Mouse (Mus musculus) megakaryocyte, embryonic 14.5 days (primary cell): Measurements from ENCODE around the gene Sema6d. TPM values are rescaled to one million over a fixed set of nuclear protein-coding genes. Genes with fewer than 3 reads are reported as not detected.

Source experiments
- H3K27me3 ChIP-seq: replicated peaks from 2 replicates; pipeline ENCODE3; 2012; ENCODE audit warnings: inconsistent platforms
- H3K36me3 ChIP-seq: replicated peaks from 2 replicates; pipeline ENCODE3; 2012; ENCODE audit warnings: low read length, inconsistent platforms, mixed read lengths
- H3K4me1 ChIP-seq: 2 replicates; pipeline ENCODE4 v1.6.1; 2012; ENCODE audit warnings: inconsistent platforms
- H3K4me3 ChIP-seq: replicated peaks from 2 replicates; pipeline ENCODE3; 2012; ENCODE audit warnings: moderate library complexity, mild to moderate bottlenecking, inconsistent platforms
- H3K9me3 ChIP-seq: 2 replicates; pipeline ENCODE4 v1.6.1; 2012; ENCODE audit warnings: inconsistent platforms
- FLI1 ChIP-seq: IDR thresholded peaks from 2 replicates; pipeline ENCODE4 v1.6.1; 2012; ENCODE audit warnings: low read length, inconsistent platforms, mixed read lengths
- GATA1 ChIP-seq: IDR thresholded peaks from 3 replicates; pipeline ENCODE4 v1.6.1; 2012; ENCODE audit warnings: mixed read lengths, low read length, inconsistent platforms, borderline replicate concordance
- polyA plus RNA-seq: library from polyadenylated mRNA; stranded (reverse); fragments of >175 nt; gene quantifications from 2 replicates; pipeline ENCODE4 v1.2.3, GENCODE M21; 2012; ENCODE audit warnings: low replicate concordance; ENCODE audit not compliant: insufficient read depth

The Sema6d gene
- polyA plus RNA-seq, 1 experiment: 2.3 TPM

DNA sequence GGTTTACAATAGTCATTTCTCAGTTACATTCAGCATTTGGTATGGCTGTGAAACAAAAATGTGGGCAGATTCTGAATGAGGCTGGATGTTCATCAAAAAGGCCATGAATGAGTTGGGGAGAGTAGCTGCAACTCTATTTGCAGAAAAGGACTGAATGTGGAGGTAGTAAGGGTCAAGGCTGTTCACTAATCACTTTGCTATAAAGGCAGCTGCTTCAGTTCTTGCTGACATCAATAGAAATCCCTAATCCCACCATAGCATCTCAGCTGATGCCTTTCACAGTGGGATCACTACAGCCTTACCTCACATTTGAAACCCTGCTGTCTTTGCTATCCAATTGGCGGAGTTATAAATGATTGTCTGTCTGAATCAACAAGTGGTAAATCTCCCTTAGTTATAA lies 187.7 kb downstream of the Sema6d start:
- H3K4me1 ChIP-seq: no peaks in the 10 kb centered on the region
- H3K9me3 ChIP-seq: no peaks in the 10 kb centered on the region
- no peak overlapping the region for H3K4me3 ChIP-seq
- no peaks in the 10 kb centered on the region for H3K36me3 ChIP-seq
- no peaks in the 10 kb centered on the region for H3K27me3 ChIP-seq
- TF ChIP-seq FLI1: no peak

GRCm38 (mm10) chr2:124285109-124285508 lies 195.3 kb downstream of the Sema6d start:
- H3K36me3 ChIP-seq: no peaks in the 10 kb centered on the region
- H3K4me1 ChIP-seq: no peaks in the 10 kb centered on the region
- TF ChIP-seq GATA1: no peak
- TF ChIP-seq FLI1: no peak
- H3K27me3 ChIP-seq: no peaks in the 10 kb centered on the region
- no peak overlapping the region for H3K4me3 ChIP-seq
- peaks cover 4% of the 10 kb centered on the region for H3K9me3 ChIP-seq

GRCm38 (mm10) chr2:124289356-124289755 lies 199.6 kb downstream of the Sema6d start:
- Histone ChIP-seq H3K4me3 (no peak overlapping the region), H3K4me1 (no peaks in the 10 kb centered on the region), H3K27me3 (no peaks in the 10 kb centered on the region), H3K9me3 (peaks cover 8% of the 10 kb centered on the region), H3K36me3 (no peaks in the 10 kb centered on the region)
- no peak for TF ChIP-seq GATA1
- TF ChIP-seq FLI1: no peak

GRCm38 (mm10) chr2:124291145-124291544 lies 201.4 kb downstream of the Sema6d start:
- H3K9me3 ChIP-seq: peaks cover 8% of the 10 kb centered on the region
- H3K36me3 ChIP-seq: no peaks in the 10 kb centered on the region
- H3K27me3 ChIP-seq: no peaks in the 10 kb centered on the region
- TF ChIP-seq GATA1: no peak
- TF ChIP-seq FLI1: no peak
- H3K4me1 ChIP-seq: no peaks in the 10 kb centered on the region
- H3K4me3 ChIP-seq: no peak overlapping the region

- Histone ChIP-seq H3K36me3 (no peaks in the 10 kb centered on the region), H3K9me3 (peaks cover 8% of the 10 kb centered on the region), H3K4me3 (no peak overlapping the region), H3K27me3 (no peaks in the 10 kb centered on the region), H3K4me1 (peaks cover 7% of the 10 kb centered on the region; the same call in 1 of the 2 replicates)
- TF ChIP-seq GATA1 (no peak), FLI1 (no peak)
These were observed 203.8 kb downstream of the Sema6d start for GRCm38 (mm10) chr2:124293601-124294000.

DNA sequence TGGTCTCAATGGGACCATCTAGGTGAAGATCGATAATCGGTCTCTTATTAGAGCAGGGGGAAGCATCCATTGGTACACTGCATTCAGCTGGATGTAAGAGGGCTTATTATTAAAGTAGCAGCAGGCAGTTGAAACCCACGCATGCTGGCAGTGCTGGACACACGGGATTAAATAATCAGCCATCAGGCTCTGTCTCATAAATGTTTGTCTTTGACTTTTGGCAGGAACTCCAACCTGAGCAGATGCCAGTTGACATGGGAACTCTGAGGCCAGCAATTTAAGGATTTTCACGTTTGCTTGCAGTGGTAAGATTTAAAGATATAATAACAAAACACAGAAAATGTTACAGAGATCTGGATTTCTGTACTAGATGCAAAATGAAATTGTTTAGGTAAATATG lies 208.6 kb downstream of the Sema6d start:
- Histone ChIP-seq H3K36me3 (no peaks in the 10 kb centered on the region), H3K27me3 (no peaks in the 10 kb centered on the region), H3K4me3 (no peak overlapping the region), H3K4me1 (peaks cover 7% of the 10 kb centered on the region; the same call in 1 of the 2 replicates), H3K9me3 (peaks cover 4% of the 10 kb centered on the region)
- no peak for TF ChIP-seq GATA1
- TF ChIP-seq FLI1: no peak

GRCm38 (mm10) chr2:124298872-124299271 lies 209.1 kb downstream of the Sema6d start:
- TF ChIP-seq FLI1 (no peak), GATA1 (no peak)
- Histone ChIP-seq H3K27me3 (no peaks in the 10 kb centered on the region), H3K4me3 (no peak overlapping the region), H3K4me1 (peaks cover 7% of the 10 kb centered on the region; the same call in 1 of the 2 replicates), H3K36me3 (no peaks in the 10 kb centered on the region), H3K9me3 (peaks cover 3% of the 10 kb centered on the region)

DNA sequence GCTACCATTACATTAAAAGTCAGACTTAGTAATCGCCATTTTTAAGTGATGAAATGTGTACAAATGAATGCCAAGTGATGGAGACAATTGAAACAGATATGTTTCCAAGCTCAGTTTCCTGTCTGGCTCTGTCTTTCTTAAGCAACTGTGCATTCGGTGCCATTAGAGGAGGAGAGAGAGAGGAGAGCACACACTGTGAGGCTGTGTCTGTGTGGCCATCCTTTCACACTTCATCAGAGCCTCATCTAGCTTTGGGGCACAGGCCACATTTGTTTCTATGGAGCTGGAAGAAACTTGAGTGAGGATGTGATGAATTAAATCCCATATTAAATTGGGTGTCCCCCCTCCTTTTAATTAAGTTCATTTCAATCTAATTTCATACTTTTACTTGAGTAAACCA lies 218.8 kb downstream of the Sema6d start:
- TF ChIP-seq GATA1 (no peak), FLI1 (no peak)
- Histone ChIP-seq H3K9me3 (no peaks in the 10 kb centered on the region), H3K27me3 (no peaks in the 10 kb centered on the region), H3K4me1 (no peaks in the 10 kb centered on the region), H3K4me3 (no peak overlapping the region), H3K36me3 (no peaks in the 10 kb centered on the region)

DNA sequence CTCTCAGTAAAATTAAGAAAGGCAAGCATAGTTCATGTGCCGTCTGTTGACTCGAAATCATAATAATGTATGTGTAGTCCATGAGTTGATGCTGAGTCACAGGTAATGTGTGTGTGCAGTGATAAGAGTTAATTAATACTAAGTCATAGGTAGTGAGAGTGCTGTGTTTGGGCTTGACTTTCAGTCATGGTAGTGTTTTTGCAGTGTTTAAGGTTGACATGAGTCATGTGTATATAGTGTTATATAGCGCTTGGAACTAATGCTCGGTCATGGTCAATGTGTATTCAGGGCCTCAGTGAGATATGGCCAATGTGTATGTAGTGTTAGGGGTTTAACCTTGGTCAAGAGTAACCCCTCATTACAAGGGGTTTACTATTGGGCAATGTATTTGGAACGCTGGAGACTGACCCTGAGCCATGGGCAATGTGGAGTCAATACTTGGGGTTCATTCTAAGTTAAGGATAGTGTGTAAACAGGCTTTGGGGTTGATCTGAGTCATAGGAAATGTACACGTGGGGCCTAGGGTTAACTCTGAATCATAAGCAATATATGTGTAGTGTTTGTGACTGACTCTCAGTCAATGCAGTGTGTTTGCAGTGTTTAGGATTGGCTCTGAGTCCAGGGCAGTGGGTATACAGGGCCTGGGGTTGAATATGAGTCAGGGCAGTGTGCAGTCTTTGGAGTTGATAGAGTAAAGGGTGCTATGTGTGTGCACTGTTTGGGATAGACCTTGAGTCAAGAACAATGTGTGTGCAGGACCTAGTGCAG lies 219.8 kb downstream of the Sema6d start:
- TF ChIP-seq FLI1: no peak
- TF ChIP-seq GATA1: no peak
- Histone ChIP-seq H3K4me1 (no peaks in the 10 kb centered on the region), H3K36me3 (no peaks in the 10 kb centered on the region), H3K4me3 (no peak overlapping the region), H3K9me3 (no peaks in the 10 kb centered on the region), H3K27me3 (no peaks in the 10 kb centered on the region)

DNA sequence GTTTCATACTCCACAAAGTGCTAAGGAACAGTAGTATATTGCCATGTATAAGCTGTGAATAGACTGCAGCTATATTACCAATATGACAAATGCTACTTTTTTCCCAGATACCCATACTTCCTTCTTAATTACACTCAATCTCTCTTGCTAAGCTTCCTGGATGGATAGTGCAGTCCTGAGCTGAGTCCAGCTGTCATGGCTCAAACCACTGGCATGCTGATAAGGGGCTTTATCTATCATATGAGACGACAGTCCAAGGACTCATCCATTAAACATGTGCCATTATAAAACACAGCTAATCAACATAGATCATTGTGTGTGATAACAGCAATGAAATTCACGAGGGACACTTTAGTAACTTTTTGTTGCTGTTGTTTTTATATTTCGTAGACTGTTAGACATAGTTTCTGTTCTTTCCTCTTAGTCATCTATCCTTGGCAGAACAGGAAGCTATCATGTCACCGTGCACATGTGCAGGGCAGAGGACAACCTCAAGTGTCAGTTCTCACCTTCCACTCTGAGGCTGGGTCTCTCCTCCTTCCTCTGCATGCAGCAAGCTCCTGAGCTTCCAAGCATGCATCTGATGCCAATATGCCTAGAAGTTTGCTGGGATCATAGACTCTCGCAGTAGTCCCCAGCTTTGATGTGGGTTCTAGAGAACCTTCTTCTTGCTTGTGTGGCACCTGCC lies 232.9 kb downstream of the Sema6d start:
- no peaks in the 10 kb centered on the region for H3K36me3 ChIP-seq
- H3K4me3 ChIP-seq: no peak overlapping the region
- H3K4me1 ChIP-seq: no peaks in the 10 kb centered on the region
- H3K9me3 ChIP-seq: no peaks in the 10 kb centered on the region
- no peak for TF ChIP-seq GATA1
- TF ChIP-seq FLI1: no peak
- no peaks in the 10 kb centered on the region for H3K27me3 ChIP-seq
